In the genomic region with DNA sequence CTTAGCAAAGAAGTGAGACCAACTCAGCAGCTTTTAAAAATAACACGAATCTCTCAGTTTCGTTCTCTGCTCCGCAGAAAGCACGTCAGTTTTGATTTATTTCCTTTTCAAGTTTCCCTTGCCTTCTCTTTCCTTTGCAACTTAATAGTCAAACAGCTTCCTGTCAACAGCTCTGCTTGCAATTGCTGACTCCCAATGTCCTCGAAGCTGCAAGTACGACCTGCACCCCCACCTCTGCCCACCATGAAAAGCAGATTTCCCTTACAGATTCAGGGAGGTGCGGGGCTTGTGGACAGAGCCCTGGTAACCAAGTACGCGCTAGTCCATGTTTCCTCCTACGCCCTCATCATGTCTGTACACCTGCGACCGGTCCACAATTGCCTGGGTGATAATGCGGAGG, we compare ENCODE assay signal across 12 mouse cellular contexts.
DNase-seq lines count a peak whose midpoint lies in the region; ATAC-seq and TF ChIP-seq lines count a peak whose summit lies in the region.
"Had no signal": no experiment of that assay in that cellular context is flagged by ENCODE, and none has a peak within 500 bp of the region (broad histone marks: within the 10 kb centered on the region; RNA-seq: fewer than 3 reads in every experiment).

No protein-coding gene starts in this region.

- no peaks in the 10 kb centered on the region for H3K36me3 ChIP-seq in kidney, postnatal 0 days (ENCODE audit: insufficient read depth, low read length)
- H3K36me3 ChIP-seq in embryonic facial prominence, embryonic 12.5 days, result no peaks in the 10 kb centered on the region
- H3K36me3 ChIP-seq in limb, embryonic 15.5 days, result no peaks in the 10 kb centered on the region
- H3K36me3 ChIP-seq: hindbrain, embryonic 15.5 days; neural tube, embryonic 13.5 days had no signal

- H3K4me1 ChIP-seq in kidney, postnatal 0 days (replicated peaks; ENCODE audit: insufficient read depth, low read length), result 0 out of 2 replicates have a peak, but pooled peaks cover 6% of the 10 kb centered on the region
- peaks cover 6% of the 10 kb centered on the region; the same call in 1 of the 2 replicates for H3K4me1 ChIP-seq in embryonic facial prominence, embryonic 12.5 days
- peaks cover 5% of the 10 kb centered on the region; the same call in 1 of the 2 replicates for H3K4me1 ChIP-seq in limb, embryonic 15.5 days
- H3K4me1 ChIP-seq: hindbrain, embryonic 15.5 days had no signal

- H3K27me3 ChIP-seq in kidney, postnatal 0 days (ENCODE audit: insufficient read depth, low read length), result no peaks in the 10 kb centered on the region
- H3K27me3 ChIP-seq in embryonic facial prominence, embryonic 12.5 days, result no peaks in the 10 kb centered on the region
- H3K27me3 ChIP-seq in limb, embryonic 15.5 days, result no peaks in the 10 kb centered on the region
- H3K27me3 ChIP-seq: hindbrain, embryonic 15.5 days; neural tube, embryonic 13.5 days had no signal

- WGBS in kidney, postnatal 0 days, result 17% methylated on average over 13 of the region's 13 CpGs
- 53% methylated on average over 13 of the region's 13 CpGs for WGBS in embryonic facial prominence, embryonic 12.5 days
- WGBS in limb, embryonic 15.5 days, result 40% methylated on average over 13 of the region's 13 CpGs

- no peak for ATAC-seq in kidney, postnatal 0 days (replicated peaks; ENCODE audit: low FRiP score, low read depth)
- ATAC-seq in embryonic facial prominence, embryonic 12.5 days (ENCODE audit: insufficient number of reproducible peaks, insufficient read depth, low FRiP score, low TSS enrichment), result no peak
- ATAC-seq in limb, embryonic 15.5 days (ENCODE audit: insufficient number of reproducible peaks, low FRiP score, low TSS enrichment, low read depth), result no peak

- no peaks in the 10 kb centered on the region for H3K9me3 ChIP-seq in kidney, postnatal 0 days (replicated peaks; ENCODE audit: low read length)
- no peaks in the 10 kb centered on the region for H3K9me3 ChIP-seq in embryonic facial prominence, embryonic 12.5 days
- no peaks in the 10 kb centered on the region for H3K9me3 ChIP-seq in limb, embryonic 15.5 days
- H3K9me3 ChIP-seq: hindbrain, embryonic 15.5 days; neural tube, embryonic 13.5 days had no signal

- no peak overlapping the region for H3K27ac ChIP-seq in kidney, postnatal 0 days
- H3K27ac ChIP-seq in embryonic facial prominence, embryonic 12.5 days, result no peak overlapping the region
- H3K27ac ChIP-seq in limb, embryonic 15.5 days, result no peak overlapping the region
- H3K27ac ChIP-seq: hindbrain, embryonic 15.5 days; neural tube, embryonic 13.5 days had no signal

- no peak for TF ChIP-seq CTCF in kidney, postnatal 0 days (IDR thresholded peaks at IDR 0.05; ENCODE audit: low read depth)

- no peak overlapping the region for H3K9ac ChIP-seq in kidney, postnatal 0 days (ENCODE audit: low read depth, low read length)
- no peak overlapping the region for H3K9ac ChIP-seq in embryonic facial prominence, embryonic 12.5 days
- H3K9ac ChIP-seq in limb, embryonic 15.5 days, result no peak overlapping the region
- H3K9ac ChIP-seq: hindbrain, embryonic 15.5 days; neural tube, embryonic 13.5 days had no signal

- peak overlapping the region; percentile 53 for H3K4me2 ChIP-seq in kidney, postnatal 0 days (ENCODE audit: low read length)
- peak overlapping the region; percentile 23 for H3K4me2 ChIP-seq in embryonic facial prominence, embryonic 12.5 days (replicated peaks)
- peak overlapping the region; percentile 31 for H3K4me2 ChIP-seq in limb, embryonic 15.5 days
- H3K4me2 ChIP-seq: hindbrain, embryonic 15.5 days; neural tube, embryonic 13.5 days had no signal

- peak overlapping the region; percentile 18; the same call in 1 of the 2 replicates for H3K4me3 ChIP-seq in kidney, postnatal 0 days (replicated peaks; ENCODE audit: low read depth, low read length)
- no peak overlapping the region for H3K4me3 ChIP-seq in embryonic facial prominence, embryonic 12.5 days
- H3K4me3 ChIP-seq in limb, embryonic 15.5 days, result no peak overlapping the region
- H3K4me3 ChIP-seq: hindbrain, embryonic 15.5 days; neural tube, embryonic 13.5 days had no signal

- peak; percentile 33 for DNase-seq in embryo, embryonic 11 days
- DNase-seq in embryo, embryonic 9.5 days (ENCODE audit: extremely low spot score), result no peak
- peak; percentile 67 for DNase-seq in kidney, postnatal 0 days (ENCODE audit: low spot score)
- no peak for DNase-seq in kidney, adult 8-10 months
- DNase-seq in cerebellum, adult 8-10 months, result no peak
- no peak for DNase-seq in urinary bladder, postnatal 36 days (ENCODE audit: low spot score in 2 of 2)
- DNase-seq: adrenal gland, postnatal 36 days; cerebellum, postnatal 14 days had no signal

Comparison
In these comparisons a context has a peak if more than half of its experiments do, and no peak if none do; other contexts are left out.
1. DNase-seq: peak in embryo, embryonic 11 days (single experiment) and kidney, postnatal 0 days (single experiment); none in embryo, embryonic 9.5 days (single experiment), kidney, adult 8-10 months (0 of 2), cerebellum, adult 8-10 months (single experiment) and urinary bladder, postnatal 36 days (0 of 2).
2. Peak in every context shown above with its lines, with median percentiles within 50 percentile points of each other: H3K4me2 ChIP-seq.